Mouse (Mus musculus): ENCODE results near the gene Gm7247. TPM values are rescaled to one million over a fixed set of nuclear protein-coding genes. Genes with fewer than 3 reads are reported as not detected.
"Not testable (repeated sequence)": the region's sequence is repeated elsewhere in the genome, so short reads cannot be mapped to it uniquely, and the experiment has no call there.

Gene Gm7247
- polyA plus RNA-seq, 1 experiment from 2014 or later, result not detected

- H3K9me3 ChIP-seq (replicated peaks), result peaks cover 28% of the 10 kb centered on the region
- no peak overlapping the region for H3K27ac ChIP-seq (replicated peaks)
- no peak overlapping the region for H3K4me3 ChIP-seq
- H3K36me3 ChIP-seq, result no peaks in the 10 kb centered on the region
- WGBS, result 95% methylated on average over 26 of the region's 26 CpGs
- H3K4me1 ChIP-seq, result no peaks in the 10 kb centered on the region
- H3K27me3 ChIP-seq (ENCODE audit: low read depth, poor library complexity, severe bottlenecking), result no peaks in the 10 kb centered on the region
- DNase-seq (ENCODE audit: low spot score), result no peak
These were observed 73.5 kb downstream of the Gm7247 start for GRCm38 (mm10) chr14:51435020-51435419.

DNA sequence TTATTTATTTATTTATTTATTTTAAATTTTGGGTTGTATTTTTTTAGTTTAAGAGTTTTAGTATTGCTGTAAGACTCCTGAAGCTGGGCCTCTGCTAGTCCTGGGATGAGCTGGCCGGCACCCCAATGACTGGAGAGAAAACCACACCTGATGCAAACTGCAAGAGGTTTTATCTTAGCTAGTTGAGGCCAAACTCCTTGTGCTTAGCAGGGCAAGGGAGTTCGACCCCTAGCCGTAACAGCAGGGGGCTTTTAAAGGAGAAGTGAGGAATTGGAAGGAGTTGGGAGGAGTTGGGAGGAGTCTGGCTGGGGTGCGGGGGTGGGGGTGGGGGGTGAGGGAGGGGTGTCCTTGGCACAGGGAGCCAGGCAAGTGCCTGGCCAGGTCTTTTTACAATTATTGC lies 77.4 kb downstream of the Gm7247 start:
- 80% methylated on average over 4 of the region's 4 CpGs for WGBS
- peaks cover 28% of the 10 kb centered on the region for H3K9me3 ChIP-seq (replicated peaks)
- no peak overlapping the region for H3K27ac ChIP-seq (replicated peaks)
- no peaks in the 10 kb centered on the region for H3K4me1 ChIP-seq
- H3K36me3 ChIP-seq, result no peaks in the 10 kb centered on the region
- H3K4me3 ChIP-seq, result no peak overlapping the region
- no peaks in the 10 kb centered on the region for H3K27me3 ChIP-seq (ENCODE audit: low read depth, poor library complexity, severe bottlenecking)
- no peak for DNase-seq (ENCODE audit: low spot score)

DNA sequence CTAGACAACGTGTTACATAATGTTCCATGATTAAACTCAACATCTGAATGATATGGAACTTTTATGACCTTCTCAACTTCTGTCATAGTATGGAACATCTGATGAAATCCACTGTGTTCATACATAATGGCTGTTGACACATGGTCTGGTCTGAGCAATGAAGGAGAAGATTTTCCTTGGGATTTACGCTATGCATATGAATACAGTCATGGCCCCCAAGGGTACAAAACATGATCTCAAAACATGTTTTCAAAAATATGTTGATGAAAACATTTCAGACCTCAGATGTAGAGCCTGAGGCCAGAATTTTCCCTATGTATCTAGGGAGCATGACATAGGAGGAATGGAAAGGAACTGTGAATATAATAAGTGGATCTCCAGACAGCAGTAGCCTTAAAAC lies 90.0 kb downstream of the Gm7247 start, which contains the start of gene Vmn2r89:
TSS of gene Vmn2r89 (plus strand) at position 301 of the 400 bp plus-strand sequence.
- H3K36me3 ChIP-seq; DNase-seq (ENCODE audit: low spot score); H3K9me3 ChIP-seq (replicated peaks); H3K27me3 ChIP-seq (ENCODE audit: low read depth, poor library complexity, severe bottlenecking); H3K4me3 ChIP-seq; H3K4me1 ChIP-seq; H3K27ac ChIP-seq (replicated peaks): not testable (repeated sequence)
- 84% methylated on average over 2 of the region's 2 CpGs for WGBS

GRCm38 (mm10) chr14:51480278-51480677 lies 118.7 kb downstream of the Gm7247 start:
- H3K4me1 ChIP-seq; H3K27ac ChIP-seq (replicated peaks); DNase-seq (ENCODE audit: low spot score); H3K36me3 ChIP-seq; H3K27me3 ChIP-seq (ENCODE audit: low read depth, poor library complexity, severe bottlenecking); H3K4me3 ChIP-seq; H3K9me3 ChIP-seq (replicated peaks): not testable (repeated sequence)
- 84% methylated on average over 10 of the region's 10 CpGs for WGBS

DNA sequence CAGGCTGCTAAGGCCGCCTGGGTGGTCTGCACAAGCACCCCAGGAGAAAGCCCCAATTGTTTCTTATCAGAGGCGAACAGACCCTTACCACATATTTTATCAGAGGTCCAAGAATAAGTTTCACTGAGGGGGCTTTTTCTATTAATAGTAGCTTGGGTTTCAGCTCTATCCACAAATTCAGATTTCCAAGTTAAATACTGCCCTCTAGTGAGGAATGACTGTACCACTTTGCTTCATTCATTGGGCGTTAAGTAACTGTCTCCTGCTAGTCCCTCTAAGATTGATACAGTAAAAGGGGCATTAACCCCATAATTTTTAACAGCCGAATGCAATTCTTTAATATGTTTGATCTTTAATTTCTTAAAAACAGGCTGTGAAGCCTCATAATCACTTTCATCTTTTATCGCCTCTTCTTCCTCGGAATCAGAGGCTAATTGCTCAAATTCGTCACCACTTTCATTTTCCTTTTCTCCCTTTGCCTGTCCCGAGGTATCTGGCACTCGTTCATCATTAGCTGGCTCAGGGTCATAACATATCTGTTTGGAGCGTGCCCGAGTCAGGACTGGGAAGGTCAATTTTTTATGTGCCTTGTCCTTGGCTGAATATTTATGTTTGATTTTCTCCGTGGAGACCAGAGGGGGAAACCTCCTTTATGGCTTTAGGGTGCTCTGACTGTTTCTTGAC lies 119.9 kb downstream of the Gm7247 start:
- not testable (repeated sequence) for H3K36me3 ChIP-seq
- WGBS, result 91% methylated on average over 12 of the region's 12 CpGs

GRCm38 (mm10) chr14:51482051-51482715 lies 120.6 kb downstream of the Gm7247 start:
- WGBS, result 86% methylated on average over 5 of the region's 5 CpGs
- no peak overlapping the region for H3K4me3 ChIP-seq
- DNase-seq (ENCODE audit: low spot score), result no peak

More for the DNA sequence above, 119.9 kb downstream of the Gm7247 start:
- H3K4me1 ChIP-seq; DNase-seq (ENCODE audit: low spot score); H3K9me3 ChIP-seq (replicated peaks); H3K27ac ChIP-seq (replicated peaks); H3K4me3 ChIP-seq; H3K27me3 ChIP-seq (ENCODE audit: low read depth, poor library complexity, severe bottlenecking): not testable (repeated sequence)

DNA sequence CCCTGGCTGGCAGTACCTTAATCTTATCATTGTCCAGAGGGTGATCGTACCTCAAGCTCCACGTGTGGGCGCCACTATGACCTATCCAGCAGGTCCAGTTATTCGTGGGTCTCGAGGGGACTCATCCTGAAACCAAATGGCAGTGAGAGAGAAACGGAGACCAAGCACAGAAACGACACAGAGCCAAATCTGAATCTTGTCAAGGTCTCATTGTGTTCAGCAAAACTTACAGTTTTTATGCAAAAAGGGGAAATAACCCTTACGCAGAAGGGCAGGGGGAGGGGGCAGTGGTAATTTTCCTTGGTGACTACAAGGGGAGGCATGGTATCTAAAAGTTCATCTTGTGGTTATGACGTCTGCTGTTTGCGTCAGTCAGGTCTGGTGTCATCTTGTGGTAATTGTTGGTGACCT lies 121.4 kb downstream of the Gm7247 start:
- DNase-seq (ENCODE audit: low spot score); H3K9me3 ChIP-seq (replicated peaks); H3K4me3 ChIP-seq; H3K27me3 ChIP-seq (ENCODE audit: low read depth, poor library complexity, severe bottlenecking); H3K36me3 ChIP-seq; H3K4me1 ChIP-seq; H3K27ac ChIP-seq (replicated peaks): not testable (repeated sequence)
- WGBS, result 86% methylated on average over 10 of the region's 10 CpGs

More at GRCm38 (mm10) chr14:51482051-51482715, 120.6 kb downstream of the Gm7247 start:
- H3K36me3 ChIP-seq, result no peaks in the 10 kb centered on the region
- no peaks in the 10 kb centered on the region for H3K4me1 ChIP-seq
- peaks cover 4% of the 10 kb centered on the region; the same call in 1 of the 2 replicates for H3K9me3 ChIP-seq (replicated peaks)
- no peak overlapping the region for H3K27ac ChIP-seq (replicated peaks)
- no peaks in the 10 kb centered on the region for H3K27me3 ChIP-seq (ENCODE audit: low read depth, poor library complexity, severe bottlenecking)

DNA sequence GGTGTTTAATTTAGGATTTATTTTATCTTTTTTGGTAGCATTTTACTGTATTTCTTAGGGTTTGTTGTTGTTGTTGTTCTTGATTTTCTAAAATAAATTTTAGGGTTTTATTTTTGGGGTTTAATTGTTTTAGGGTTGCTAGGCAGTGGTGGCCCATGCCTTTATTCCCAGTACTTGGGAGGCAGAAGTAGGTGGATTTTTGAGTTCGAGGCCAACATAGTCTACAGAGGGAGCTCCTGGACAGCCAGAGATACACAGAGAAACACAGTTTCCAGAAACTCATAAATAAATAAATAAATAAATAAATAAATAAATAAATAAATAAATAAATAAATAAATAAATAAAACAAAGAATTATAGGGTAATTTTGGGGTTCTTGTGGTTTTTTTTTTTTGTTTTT lies 122.1 kb downstream of the Gm7247 start:
- no peak overlapping the region for H3K27ac ChIP-seq (replicated peaks)
- no peaks in the 10 kb centered on the region for H3K4me1 ChIP-seq
- 100% methylated on average over 1 of the region's 1 CpGs for WGBS
- no peak for DNase-seq (ENCODE audit: low spot score)
- H3K4me3 ChIP-seq, result no peak overlapping the region
- no peaks in the 10 kb centered on the region for H3K27me3 ChIP-seq (ENCODE audit: low read depth, poor library complexity, severe bottlenecking)
- no peaks in the 10 kb centered on the region for H3K36me3 ChIP-seq
- peaks cover 4% of the 10 kb centered on the region; the same call in 1 of the 2 replicates for H3K9me3 ChIP-seq (replicated peaks)

- Histone ChIP-seq H3K36me3 (no peaks in the 10 kb centered on the region), H3K4me1 (no peaks in the 10 kb centered on the region), H3K27me3 (ENCODE audit: low read depth, poor library complexity, severe bottlenecking) (no peaks in the 10 kb centered on the region), H3K4me3 (no peak overlapping the region), H3K27ac (replicated peaks) (no peak overlapping the region), H3K9me3 (replicated peaks) (no peaks in the 10 kb centered on the region)
- WGBS, result 74% methylated on average over 1 of the region's 1 CpGs
- no peak for DNase-seq (ENCODE audit: low spot score)
These were observed 124.6 kb downstream of the Gm7247 start for GRCm38 (mm10) chr14:51486111-51486510.

GRCm38 (mm10) chr14:51495781-51496180 lies 134.2 kb downstream of the Gm7247 start:
- 83% methylated on average over 2 of the region's 2 CpGs for whole genome bisulfite sequencing
- Histone ChIP-seq H3K4me1 (no peaks in the 10 kb centered on the region), H3K36me3 (no peaks in the 10 kb centered on the region), H3K27me3 (ENCODE audit: low read depth, poor library complexity, severe bottlenecking) (no peaks in the 10 kb centered on the region), H3K4me3 (no peak overlapping the region), H3K9me3 (replicated peaks) (no peaks in the 10 kb centered on the region), H3K27ac (replicated peaks) (no peak overlapping the region)
- DNase-seq (ENCODE audit: low spot score), result no peak

GRCm38 (mm10) chr14:51496955-51497354 lies 135.4 kb downstream of the Gm7247 start:
- Histone ChIP-seq H3K4me3 (no peak overlapping the region), H3K27me3 (ENCODE audit: low read depth, poor library complexity, severe bottlenecking) (no peaks in the 10 kb centered on the region), H3K36me3 (no peaks in the 10 kb centered on the region), H3K9me3 (replicated peaks) (no peaks in the 10 kb centered on the region), H3K27ac (replicated peaks) (no peak overlapping the region), H3K4me1 (no peaks in the 10 kb centered on the region)
- WGBS, result 89% methylated on average over 1 of the region's 1 CpGs
- DNase-seq (ENCODE audit: low spot score), result no peak

DNA sequence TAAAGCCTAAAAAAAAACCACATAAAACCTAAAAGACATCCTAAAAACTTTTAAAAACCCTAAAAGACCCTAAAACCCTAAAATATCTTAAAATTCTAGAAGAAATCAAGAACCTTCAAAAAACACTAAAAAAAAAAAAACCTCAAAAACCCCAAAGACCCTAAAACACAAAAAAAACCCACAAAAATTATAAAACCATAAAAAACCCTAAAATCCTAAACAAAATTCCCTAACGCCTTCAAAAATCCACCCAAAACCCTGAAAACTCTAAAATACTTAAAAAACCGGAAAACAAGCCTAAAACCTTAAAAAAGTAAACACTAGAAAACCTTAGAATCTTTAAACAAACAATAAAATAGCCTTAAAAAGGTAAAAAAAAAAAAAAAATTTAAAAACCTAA lies 136.4 kb downstream of the Gm7247 start:
- Histone ChIP-seq H3K9me3 (replicated peaks) (no peaks in the 10 kb centered on the region), H3K4me1 (no peaks in the 10 kb centered on the region), H3K4me3 (no peak overlapping the region), H3K27me3 (ENCODE audit: low read depth, poor library complexity, severe bottlenecking) (no peaks in the 10 kb centered on the region), H3K27ac (replicated peaks) (no peak overlapping the region), H3K36me3 (no peaks in the 10 kb centered on the region)
- DNase-seq (ENCODE audit: low spot score), result no peak
- WGBS, result 92% methylated on average over 2 of the region's 2 CpGs

GRCm38 (mm10) chr14:51499707-51500275 lies 138.2 kb downstream of the Gm7247 start:
- Histone ChIP-seq H3K4me1 (no peaks in the 10 kb centered on the region), H3K27me3 (ENCODE audit: low read depth, poor library complexity, severe bottlenecking) (no peaks in the 10 kb centered on the region), H3K27ac (replicated peaks) (no peak overlapping the region), H3K9me3 (replicated peaks) (no peaks in the 10 kb centered on the region), H3K36me3 (no peaks in the 10 kb centered on the region), H3K4me3 (no peak overlapping the region)
- DNase-seq (ENCODE audit: low spot score), result no peak
- 86% methylated on average over 2 of the region's 2 CpGs for WGBS
